Mouse (Mus musculus) brain, embryonic 14.5 days (tissue): Measurements from ENCODE around the gene Tbc1d1.

Experiments used
- CTCF ChIP-seq: fragments of 200-500 bp; IDR thresholded peaks from 2 replicates; pipeline ENCODE4 v1.5.1; 2012; ENCODE audit warnings: inconsistent platforms, mild to moderate bottlenecking, moderate library complexity, borderline replicate concordance; ENCODE audit not compliant: insufficient read depth, insufficient read length; ENCODE audit errors: extremely low read depth
- POLR2A ChIP-seq: fragments of 200-500 bp; IDR thresholded peaks from 2 replicates; pipeline ENCODE4 v1.6.1; 2012; ENCODE audit warnings: mild to moderate bottlenecking, inconsistent platforms, borderline replicate concordance; ENCODE audit not compliant: poor library complexity, insufficient read depth, insufficient read length, severe bottlenecking; ENCODE audit errors: extremely low read depth

DNA sequence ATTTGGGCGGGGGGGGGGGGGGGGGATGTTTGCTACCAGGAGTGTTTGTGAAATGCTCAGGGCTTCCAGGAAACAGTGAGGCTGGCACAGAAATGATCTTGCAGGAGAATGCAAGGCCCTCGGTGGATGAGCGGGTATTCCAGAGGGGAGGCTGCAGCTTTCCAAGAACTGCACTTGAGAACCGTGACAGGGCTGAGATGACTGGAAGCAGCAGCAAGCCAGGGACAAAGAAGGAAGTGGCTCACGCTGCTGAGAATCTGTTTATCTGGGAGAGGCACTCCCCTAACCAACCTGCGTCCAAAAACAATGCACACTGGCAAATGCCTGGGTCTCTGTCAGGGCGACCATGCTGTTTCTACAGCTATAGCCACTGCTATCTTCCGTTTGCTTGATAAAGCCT lies 225.4 kb downstream of the Tbc1d1 start:
- TF ChIP-seq POLR2A (no peak), CTCF (no peak)
